Mouse (Mus musculus): Measurements from ENCODE around the gene Eno2.
"Not testable (repeated sequence)": the region's sequence is repeated elsewhere in the genome, so short reads cannot be mapped to it uniquely, and the experiment has no call there.

Gene Eno2

GRCm38 (mm10) chr6:124806446-124807140 lies 37.1 kb upstream of the Eno2 start:
- CTCF ChIA-PET = no interaction called here

- CTCF ChIA-PET = interaction anchor here (0.7 kb wide), 1 partner anchor 68 kb away, joined by 5 read pairs; no protein-coding TSS in a partner anchor
These were observed 36.2 kb upstream of the Eno2 start for GRCm38 (mm10) chr6:124805341-124806321.

GRCm38 (mm10) chr6:124804341-124804740 lies 34.9 kb upstream of the Eno2 start:
- CTCF ChIA-PET = no interaction called here

GRCm38 (mm10) chr6:124803691-124804090 lies 34.2 kb upstream of the Eno2 start:
- CTCF ChIA-PET = not testable (repeated sequence)

- CTCF ChIA-PET = interaction anchor here (0.7 kb wide), 1 partner anchor 798 kb away, joined by 3 read pairs; no protein-coding TSS in a partner anchor
These were observed 33.6 kb upstream of the Eno2 start for GRCm38 (mm10) chr6:124803061-124803460.

GRCm38 (mm10) chr6:124802400-124802799 lies 32.9 kb upstream of the Eno2 start:
- CTCF ChIA-PET = not testable (repeated sequence)

GRCm38 (mm10) chr6:124796200-124796599 lies 26.7 kb upstream of the Eno2 start:
- CTCF ChIA-PET = no interaction called here

- CTCF ChIA-PET = no interaction called here
These were observed 26.3 kb upstream of the Eno2 start for GRCm38 (mm10) chr6:124795781-124796180.

GRCm38 (mm10) chr6:124791911-124792310 lies 22.4 kb upstream of the Eno2 start:
- CTCF ChIA-PET = no interaction called here

- CTCF ChIA-PET = interaction anchor here (0.6 kb wide), 1 partner anchor 263 kb away, joined by 3 read pairs; no protein-coding TSS in a partner anchor
These were observed 20.6 kb upstream of the Eno2 start for GRCm38 (mm10) chr6:124790121-124790520.

GRCm38 (mm10) chr6:124789519-124789918 lies 20.0 kb upstream of the Eno2 start:
- CTCF ChIA-PET = no interaction called here

- CTCF ChIA-PET = no interaction called here
These were observed 18.2 kb upstream of the Eno2 start for GRCm38 (mm10) chr6:124787722-124788121.

- CTCF ChIA-PET = no interaction called here
These were observed 17.4 kb upstream of the Eno2 start for GRCm38 (mm10) chr6:124786756-124787420.

- CTCF ChIA-PET = interaction anchor here (0.6 kb wide), 1 partner anchor 32 kb away, joined by 3 read pairs; the partner anchor contains the start of gene Tpi1
These were observed 13.0 kb upstream of the Eno2 start for GRCm38 (mm10) chr6:124782436-124782835.

GRCm38 (mm10) chr6:124780917-124781316 lies 11.4 kb upstream of the Eno2 start:
- CTCF ChIA-PET = no interaction called here

GRCm38 (mm10) chr6:124779984-124780416 lies 10.5 kb upstream of the Eno2 start:
- CTCF ChIA-PET = interaction anchor here (0.6 kb wide), 1 partner anchor 322 kb away, joined by 3 read pairs; no protein-coding TSS in a partner anchor

GRCm38 (mm10) chr6:124779222-124779983 lies 9.9 kb upstream of the Eno2 start, which contains the start of gene Lrrc23:
Lrrc23 (minus strand) TSS chr6:124779727.
- CTCF ChIA-PET = interaction anchor here (0.6 kb wide), 1 partner anchor 323 kb away, joined by 3 read pairs; no protein-coding TSS in a partner anchor

GRCm38 (mm10) chr6:124770511-124770910 lies 1.0 kb upstream of the Eno2 start:
- CTCF ChIA-PET = interaction anchor here (0.6 to 1.0 kb wide), 2 partner anchors 50 to 124 kb away, joined by 3 to 4 read pairs; no protein-coding TSS in a partner anchor

GRCm38 (mm10) chr6:124770013-124770412 lies 540 bp upstream of the Eno2 start:
- CTCF ChIA-PET = interaction anchor here (1.0 kb wide), 1 partner anchor 50 kb away, joined by 3 read pairs; no protein-coding TSS in a partner anchor

- CTCF ChIA-PET = no interaction called here
These were observed 799 bp downstream of the Eno2 start for GRCm38 (mm10) chr6:124768704-124769044.
